Mouse (Mus musculus) forebrain, postnatal 0 days (tissue): ENCODE results near the gene D930048N14Rik. TPM values are rescaled to one million over a fixed set of nuclear protein-coding genes. Genes with fewer than 3 reads are reported as not detected.
A peak's percentile ranks its signal among the peaks of the same experiment; 100 is the strongest.
"Not testable (repeated sequence)": the region's sequence is repeated elsewhere in the genome, so short reads cannot be mapped to it uniquely, and the experiment has no call there.

Experiments used
- ATAC-seq: fragments of 200-750 bp; cut with Nextera tagmentation; 2 replicates; pipeline ENCODE4 v1.8.0; 2017; ENCODE audit warnings: mild to moderate bottlenecking, moderate library complexity
- DNase-seq: peaks from one replicate; pipeline ENCODE4 v3.0.0-alpha.2; 2015
- H3K27ac ChIP-seq: fragments of 300-500 bp; sonication (generic); 2 replicates; pipeline ENCODE4 v1.5.1; 2014; ENCODE audit warnings: low read depth, mild to moderate bottlenecking, antibody characterized with exemption, low read length, moderate library complexity, mixed read lengths
- H3K27me3 ChIP-seq: fragments of 300-500 bp; sonication (generic); 2 replicates; pipeline ENCODE4 v1.6.1; 2014; ENCODE audit warnings: mild to moderate bottlenecking, low read length, mixed read lengths; ENCODE audit not compliant: insufficient read depth
- H3K36me3 ChIP-seq: fragments of 300-500 bp; sonication (generic); 2 replicates; pipeline ENCODE4 v1.6.1; 2014; ENCODE audit warnings: mild to moderate bottlenecking, moderate library complexity; ENCODE audit not compliant: insufficient read depth
- H3K4me1 ChIP-seq: fragments of 300-500 bp; sonication (generic); 2 replicates; pipeline ENCODE4 v1.6.1; 2014; ENCODE audit warnings: antibody characterized with exemption; ENCODE audit not compliant: insufficient read depth
- H3K4me2 ChIP-seq: fragments of 300-500 bp; sonication (generic); 2 replicates; pipeline ENCODE4 v1.6.1; 2014; ENCODE audit warnings: low read depth, mild to moderate bottlenecking, moderate library complexity
- H3K4me3 ChIP-seq: fragments of 300-500 bp; sonication (generic); 2 replicates; pipeline ENCODE4 v1.5.1; 2014; ENCODE audit warnings: low read depth, low read length, mixed read lengths
- H3K9ac ChIP-seq: fragments of 300-500 bp; sonication (generic); 2 replicates; pipeline ENCODE4 v1.6.1; 2014; ENCODE audit warnings: mild to moderate bottlenecking
- H3K9me3 ChIP-seq: fragments of 300-500 bp; sonication (generic); 2 replicates; pipeline ENCODE4 v1.6.1; 2016; ENCODE audit warnings: low read length
- CTCF ChIP-seq: sonication (generic); IDR thresholded peaks from 2 replicates; pipeline ENCODE4 v1.5.1; 2016; ENCODE audit warnings: antibody characterized with exemption, control low read depth, low read depth
- WGBS: fragments of 180-500 bp; shearing (Covaris S2); extraction: QIAGEN DNeasy Blood & Tissue Kit; methylation state at CpG from one replicate; pipeline ENCODE4 v1.1.7; 2014; 5-methylcytosine and 5-hydroxymethylcytosine counted together
- polyA plus RNA-seq: library from polyadenylated mRNA; unstranded; fragments of >200 nt; fragmentation: Nextera tagmentation; extraction: Ambion mirVana; gene quantifications from 2 replicates; pipeline ENCODE4 v1.2.1, GENCODE M21; 2015
- total RNA-seq: library from RNA; depleted of rRNA; stranded (reverse); fragments of >200 nt; gene quantifications from 2 replicates; pipeline ENCODE4 v1.2.3, GENCODE M21; 2014

D930048N14Rik gene
- total and polyA plus RNA-seq, 2 experiments from 2014 or later = 0.46 to 1.1 TPM

- no peak overlapping the region for H3K4me2 ChIP-seq
- H3K4me1 ChIP-seq = no peaks in the 10 kb centered on the region
- DNase-seq (no peak), ATAC-seq (no peak)
- H3K27me3 ChIP-seq = no peaks in the 10 kb centered on the region
- 72% methylated on average over 6 of the region's 6 CpGs for whole genome bisulfite sequencing
- H3K27ac ChIP-seq = no peak overlapping the region
- no peak for TF ChIP-seq CTCF
- no peak overlapping the region for H3K4me3 ChIP-seq
- no peaks in the 10 kb centered on the region for H3K36me3 ChIP-seq
- H3K9ac ChIP-seq = no peak overlapping the region
- no peaks in the 10 kb centered on the region for H3K9me3 ChIP-seq
These were observed 27.1 kb downstream of the D930048N14Rik start for GRCm38 (mm10) chr11:51677737-51678418.

DNA sequence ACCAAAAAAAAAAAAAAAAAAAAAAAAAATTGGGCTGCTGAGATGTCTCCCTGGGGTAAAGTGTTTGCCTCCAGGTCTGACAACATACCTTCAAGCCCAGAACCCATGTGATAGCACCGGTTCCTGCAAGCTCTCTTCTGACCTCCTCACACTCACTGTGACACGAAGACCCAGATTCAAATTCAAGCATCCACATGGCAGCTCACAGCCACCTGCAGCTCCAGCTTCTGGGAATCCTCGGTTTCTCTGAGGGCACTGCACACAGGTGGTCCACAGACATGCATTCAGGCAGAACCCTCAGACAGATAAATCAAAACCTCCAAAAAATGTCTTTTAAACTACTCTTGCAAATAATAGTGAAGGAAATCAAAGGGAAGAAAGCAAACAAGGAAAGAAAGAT, 28.7 kb downstream of the D930048N14Rik start:
- H3K9ac ChIP-seq = no peak overlapping the region
- WGBS = 82% methylated on average over 3 of the region's 3 CpGs
- DNase-seq = no peak
- no peaks in the 10 kb centered on the region for H3K27me3 ChIP-seq
- no peaks in the 10 kb centered on the region for H3K4me1 ChIP-seq
- no peak overlapping the region for H3K4me3 ChIP-seq
- no peak for ATAC-seq
- no peak for TF ChIP-seq CTCF
- H3K9me3 ChIP-seq = no peaks in the 10 kb centered on the region
- H3K36me3 ChIP-seq = no peaks in the 10 kb centered on the region
- H3K4me2 ChIP-seq = no peak overlapping the region
- no peak overlapping the region for H3K27ac ChIP-seq

GRCm38 (mm10) chr11:51681324-51681975, 30.7 kb downstream of the D930048N14Rik start:
- Histone ChIP-seq H3K27ac (no peak overlapping the region), H3K36me3 (peaks cover 4% of the 10 kb centered on the region; the same call in 1 of the 2 replicates), H3K4me2 (no peak overlapping the region), H3K9me3 (no peaks in the 10 kb centered on the region), H3K4me1 (no peaks in the 10 kb centered on the region), H3K27me3 (no peaks in the 10 kb centered on the region), H3K4me3 (no peak overlapping the region), H3K9ac (no peak overlapping the region)
- ATAC-seq (no peak), DNase-seq (peak; percentile 84)
- TF ChIP-seq CTCF = peak; percentile 91
- 33% methylated on average over 13 of the region's 13 CpGs for WGBS

DNA sequence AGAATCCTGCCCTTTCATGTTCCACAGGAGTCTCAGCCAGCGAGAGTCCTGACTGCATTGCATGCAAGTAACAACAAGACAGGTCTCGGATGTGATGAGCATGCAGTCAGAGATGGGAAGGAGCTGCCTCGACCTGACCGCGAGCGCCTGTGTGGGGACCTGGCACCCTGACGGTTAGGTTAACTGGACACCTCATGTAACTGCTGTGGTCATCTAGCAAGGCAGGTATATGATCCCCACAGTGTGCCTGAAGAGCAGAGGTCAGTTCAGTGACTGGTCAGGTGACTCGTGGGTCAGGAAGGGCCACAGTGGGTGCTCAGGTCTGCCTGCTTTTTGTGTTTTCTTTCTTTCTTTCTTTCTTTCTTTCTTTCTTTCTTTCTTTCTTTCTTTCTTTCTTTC, 31.2 kb downstream of the D930048N14Rik start:
- Histone ChIP-seq H3K4me3 (no peak overlapping the region), H3K9me3 (no peaks in the 10 kb centered on the region), H3K9ac (no peak overlapping the region), H3K27ac (no peak overlapping the region), H3K36me3 (peaks cover 4% of the 10 kb centered on the region; the same call in 1 of the 2 replicates), H3K4me1 (no peaks in the 10 kb centered on the region), H3K4me2 (no peak overlapping the region), H3K27me3 (no peaks in the 10 kb centered on the region)
- TF ChIP-seq CTCF = no peak
- WGBS = 45% methylated on average over 8 of the region's 8 CpGs
- DNase-seq (no peak), ATAC-seq (no peak)

DNA sequence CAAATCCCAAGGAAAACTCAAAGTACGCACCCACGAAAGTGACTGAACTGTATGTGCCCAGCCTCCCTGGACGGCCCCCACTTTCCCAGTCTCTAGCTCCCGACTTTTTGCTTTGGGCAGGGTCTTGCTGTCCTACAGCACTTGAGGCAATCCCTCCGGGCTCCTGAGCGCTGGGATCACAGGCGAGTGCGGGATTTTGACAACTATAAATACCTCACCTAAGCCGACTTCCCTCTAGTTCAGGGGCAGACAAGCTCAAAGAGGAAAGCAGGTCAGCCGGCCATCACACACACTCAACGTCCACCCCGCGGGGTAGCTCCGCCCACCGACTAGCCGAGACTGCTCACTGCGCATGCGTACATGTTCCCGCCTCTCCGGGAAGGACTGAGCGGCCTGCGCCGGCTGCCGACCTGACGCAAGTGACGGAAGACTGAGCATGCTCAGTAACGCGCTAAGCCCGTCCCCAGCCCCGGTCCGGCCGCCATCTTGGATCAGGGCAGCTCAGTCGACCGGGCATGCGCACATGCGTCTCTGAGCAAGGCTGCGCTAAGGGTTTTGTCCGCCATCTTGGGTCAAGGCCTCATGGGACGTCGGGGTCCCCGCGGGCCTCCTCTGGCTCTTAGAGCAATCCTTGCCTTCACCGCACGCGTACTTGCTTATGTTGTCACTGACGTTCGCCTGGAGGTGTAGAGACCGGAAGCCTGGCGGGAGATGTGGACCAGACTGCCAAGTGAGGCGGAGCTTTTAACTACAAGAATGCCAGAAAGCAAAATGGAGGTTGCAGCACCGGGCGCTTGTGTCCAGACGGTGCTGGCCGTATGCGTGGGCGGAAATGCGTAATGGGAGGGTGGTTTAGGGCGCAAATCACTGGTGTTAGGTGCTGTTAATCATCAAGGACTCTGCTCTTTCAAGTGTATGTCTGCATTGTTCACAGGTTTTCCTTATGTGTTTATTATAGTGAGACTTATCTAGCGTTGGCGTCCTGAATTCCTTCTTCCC, 37.9 kb downstream of the D930048N14Rik start, which contains the start of gene 0610009B22Rik:
TSS of gene 0610009B22Rik (minus strand) at position 545 of the 999 bp plus-strand sequence.
- 0 out of 2 replicates have a peak, but pooled peaks have one; percentile 9 for TF ChIP-seq CTCF
- Histone ChIP-seq H3K27me3 (no peaks in the 10 kb centered on the region), H3K27ac (peak within 1 kb of the TSS; percentile 99), H3K4me2 (peak within 1 kb of the TSS; percentile 77), H3K36me3 (peaks cover 14% of the 10 kb centered on the region; the same call in 1 of the 2 replicates), H3K4me3 (peak within 1 kb of the TSS; percentile 69), H3K9ac (peak within 1 kb of the TSS; percentile 82), H3K9me3 (no peaks in the 10 kb centered on the region), H3K4me1 (no peaks in the 10 kb centered on the region)
- WGBS = under 1% methylated on average over 60 of the region's 60 CpGs
- ATAC-seq (peak; percentile 99), DNase-seq (peak; percentile 100)

GRCm38 (mm10) chr11:51689343-51689742, 38.6 kb downstream of the D930048N14Rik start:
- no peak for TF ChIP-seq CTCF
- Histone ChIP-seq H3K36me3 (peaks cover 14% of the 10 kb centered on the region; the same call in 1 of the 2 replicates), H3K27me3 (no peaks in the 10 kb centered on the region), H3K9ac (peak overlapping the region; percentile 82), H3K4me1 (no peaks in the 10 kb centered on the region), H3K4me2 (peak overlapping the region; percentile 48), H3K4me3 (peak overlapping the region; percentile 69), H3K9me3 (no peaks in the 10 kb centered on the region), H3K27ac (peak overlapping the region; percentile 99)
- DNase-seq (no peak), ATAC-seq (no peak)
- 22% methylated on average over 6 of the region's 6 CpGs for WGBS

GRCm38 (mm10) chr11:51690597-51690996, 39.8 kb downstream of the D930048N14Rik start:
- peaks cover 14% of the 10 kb centered on the region; the same call in 1 of the 2 replicates for H3K36me3 ChIP-seq
- H3K27ac ChIP-seq, H3K9ac ChIP-seq, ATAC-seq, DNase-seq, H3K27me3 ChIP-seq, H3K9me3 ChIP-seq, H3K4me3 ChIP-seq, H3K4me2 ChIP-seq, H3K4me1 ChIP-seq: not testable (repeated sequence)
- 96% methylated on average over 1 of the region's 3 CpGs for WGBS
